Mouse (Mus musculus) myocyte (in vitro differentiated cells): ENCODE data around the gene Ppara. TPM values are rescaled to one million over a fixed set of nuclear protein-coding genes. Genes with fewer than 3 reads are reported as not detected.

ENCODE experiments used
- H3K27me3 ChIP-seq: one replicate; pipeline ENCODE4 v1.6.1; 2011; ENCODE audit not compliant: control insufficient read depth, insufficient read depth, insufficient read length
- H3K36me3 ChIP-seq: one replicate; pipeline ENCODE4 v1.6.1; 2011; ENCODE audit not compliant: control insufficient read depth, insufficient read depth
- H3K4me2 ChIP-seq: one replicate; pipeline ENCODE4 v1.6.1; 2011; ENCODE audit warnings: low read depth, control low read depth
- H3K4me3 ChIP-seq: one replicate; pipeline ENCODE4 v1.5.1; 2011; ENCODE audit warnings: mild to moderate bottlenecking, control low read depth, moderate library complexity
- H3K79me2 ChIP-seq: one replicate; pipeline ENCODE4 v1.6.1; 2011; ENCODE audit not compliant: control insufficient read depth, insufficient read depth
- H3ac ChIP-seq: one replicate; pipeline ENCODE4 v1.6.1; 2011; ENCODE audit not compliant: control insufficient read depth, insufficient read length
- CEBPB ChIP-seq: IDR thresholded peaks from 2 replicates; pipeline ENCODE4 v1.6.1; 2011; ENCODE audit warnings: mild to moderate bottlenecking, moderate library complexity; ENCODE audit not compliant: poor library complexity, insufficient read depth, severe bottlenecking
- E2F4 ChIP-seq: IDR thresholded peaks from one replicate; pipeline ENCODE4 v1.6.1; 2011; ENCODE audit warnings: mild to moderate bottlenecking, control low read depth, moderate library complexity; ENCODE audit not compliant: insufficient read depth
- MAX ChIP-seq: IDR thresholded peaks from one replicate; pipeline ENCODE4 v1.6.1; 2011; ENCODE audit warnings: low read depth, mild to moderate bottlenecking, control low read depth
- MYOD1 ChIP-seq, 3 experiments: IDR thresholded peaks; one replicate each; pipeline ENCODE4 v1.6.1; 2011; ENCODE audit warnings: control low read depth in 2 of 3, low read depth in 2 of 3, mild to moderate bottlenecking in 2 of 3, moderate library complexity in 1 of 3; ENCODE audit not compliant: insufficient read length in 2 of 3, control insufficient read depth in 1 of 3
- MYOG ChIP-seq, 3 experiments: IDR thresholded peaks; one replicate each; pipeline ENCODE4 v1.6.1; 2011; ENCODE audit warnings: control low read depth in 2 of 3, low read depth in 2 of 3, mild to moderate bottlenecking in 2 of 3; ENCODE audit not compliant: insufficient read length in 2 of 3, control insufficient read depth in 1 of 3, insufficient read depth in 1 of 3
- POLR2A ChIP-seq: IDR thresholded peaks from one replicate; pipeline ENCODE4 v1.6.1; 2011; ENCODE audit warnings: low read depth, mild to moderate bottlenecking, control low read depth, moderate library complexity; ENCODE audit not compliant: insufficient read length
- POLR2AphosphoS2 ChIP-seq: IDR thresholded peaks from one replicate; pipeline ENCODE4 v1.6.1; 2011; ENCODE audit warnings: low read depth, control low read depth; ENCODE audit not compliant: insufficient read length
- REST ChIP-seq: IDR thresholded peaks from one replicate; pipeline ENCODE4 v1.6.1; 2011; ENCODE audit warnings: mild to moderate bottlenecking, control low read depth, moderate library complexity; ENCODE audit not compliant: insufficient read depth, insufficient read length
- SRF ChIP-seq: IDR thresholded peaks from one replicate; pipeline ENCODE4 v1.6.1; 2011; ENCODE audit warnings: low read depth; ENCODE audit not compliant: control insufficient read depth, insufficient read length
- TCF12 ChIP-seq: IDR thresholded peaks from one replicate; pipeline ENCODE4 v1.6.1; 2011; ENCODE audit warnings: mild to moderate bottlenecking, control low read depth; ENCODE audit not compliant: poor library complexity, insufficient read depth, severe bottlenecking
- TCF3 ChIP-seq: IDR thresholded peaks from one replicate; pipeline ENCODE4 v1.6.1; 2011; ENCODE audit warnings: low read depth, control low read depth; ENCODE audit not compliant: insufficient read length
- USF1 ChIP-seq: IDR thresholded peaks from one replicate; pipeline ENCODE4 v1.6.1; 2011; ENCODE audit warnings: low read depth, mild to moderate bottlenecking, control low read depth, moderate library complexity
- polyA plus RNA-seq: library from polyadenylated mRNA; unstranded; fragments of >200 nt; fragmentation: generic; extraction: Trizol; gene quantifications from one replicate; pipeline ENCODE4 v1.2.1, GENCODE M21; 2012; ENCODE audit warnings: missing spikeins

The Ppara gene
- polyA plus RNA-seq, 1 experiment = 0.12 TPM

DNA sequence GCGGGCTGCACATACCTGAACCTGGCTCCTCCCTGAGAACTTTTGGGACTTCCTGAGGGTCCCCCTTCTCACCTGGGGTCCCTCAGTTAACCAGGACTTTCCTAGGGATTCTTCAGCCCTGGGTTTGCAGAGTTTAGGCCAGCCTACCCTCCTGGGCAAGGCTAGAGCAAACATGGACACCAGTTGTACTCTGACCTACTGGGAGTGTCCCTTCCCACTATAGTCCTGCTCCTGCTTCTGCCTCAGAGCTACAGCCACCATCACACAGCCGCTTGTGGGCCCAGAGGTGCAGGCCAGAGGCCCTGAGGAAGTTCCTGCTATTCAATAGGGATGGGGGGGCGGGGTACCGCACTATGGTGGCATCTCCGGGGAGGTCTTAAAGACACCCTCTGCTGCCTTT, 94.7 kb downstream of the Ppara start:
- TF ChIP-seq CEBPB = no peak
- TF ChIP-seq MYOG (IDR thresholded peaks at IDR 0.05; ENCODE audit: control insufficient read depth in 1 of 3, insufficient read depth in 1 of 3, insufficient read length in 2 of 3, low read depth in 2 of 3) = no peak
- TF ChIP-seq POLR2A = no peak
- TF ChIP-seq POLR2AphosphoS2 = no peak
- no peak for TF ChIP-seq E2F4
- Histone ChIP-seq H3K36me3 (no peaks in the 10 kb centered on the region), H3K4me3 (no peak overlapping the region), H3ac (no peak overlapping the region), H3K4me2 (no peak overlapping the region), H3K27me3 (peaks cover 66% of the 10 kb centered on the region), H3K79me2 (no peaks in the 10 kb centered on the region)

DNA sequence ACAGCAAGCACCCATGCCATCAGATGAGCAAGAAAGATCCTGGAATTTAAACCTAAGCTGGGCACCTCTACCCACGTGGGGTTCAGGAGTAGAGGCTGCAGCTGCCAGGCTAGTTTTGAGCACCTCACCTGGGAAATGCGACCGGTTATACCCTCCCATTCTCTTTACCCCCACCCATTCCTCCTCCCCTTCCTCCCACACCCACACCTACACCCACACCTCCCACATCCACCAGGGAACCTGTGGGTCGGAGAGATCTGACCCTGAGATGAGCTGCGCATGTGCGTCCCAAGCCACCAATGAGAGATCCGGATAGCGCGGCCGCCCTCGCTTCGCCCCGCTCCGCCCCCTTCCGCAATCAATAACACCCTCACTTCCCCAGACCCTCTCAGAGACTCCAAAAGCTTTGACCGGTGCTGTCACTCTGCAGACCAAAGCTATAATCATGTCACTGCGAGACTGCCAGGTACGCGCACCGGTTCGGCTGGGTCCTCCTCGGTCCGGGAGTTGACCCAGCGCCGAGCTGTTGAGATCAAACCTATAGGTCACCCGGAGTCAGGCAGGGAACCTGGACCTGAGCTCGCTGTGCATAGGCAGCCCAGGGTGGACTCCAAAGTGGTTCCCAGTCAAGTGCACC, 97.3 kb downstream of the Ppara start, which contains the start of gene Ttc38:
Gene Ttc38 (plus strand): TSS at position 353 of the 637 bp plus-strand sequence.
- Histone ChIP-seq H3K4me2 (no peak within 1 kb of the TSS), H3ac (no peak within 1 kb of the TSS), H3K36me3 (no peaks in the 10 kb centered on the region), H3K4me3 (no peak within 1 kb of the TSS), H3K27me3 (peaks cover 73% of the 10 kb centered on the region), H3K79me2 (no peaks in the 10 kb centered on the region)
- no peak for TF ChIP-seq MYOD1 (IDR thresholded peaks at IDR 0.05; ENCODE audit: control insufficient read depth in 1 of 3, insufficient read length in 2 of 3, low read depth in 2 of 3)
- no peak for TF ChIP-seq MYOG (IDR thresholded peaks at IDR 0.05; ENCODE audit: control insufficient read depth in 1 of 3, insufficient read depth in 1 of 3, insufficient read length in 2 of 3, low read depth in 2 of 3)
- no peak for TF ChIP-seq TCF3
- no peak for TF ChIP-seq POLR2AphosphoS2
- no peak for TF ChIP-seq E2F4
- TF ChIP-seq SRF = no peak
- no peak for TF ChIP-seq CEBPB
- TF ChIP-seq USF1 = no peak
- no peak for TF ChIP-seq REST
- no peak for TF ChIP-seq POLR2A
- no peak for TF ChIP-seq MAX
- TF ChIP-seq TCF12 = no peak

DNA sequence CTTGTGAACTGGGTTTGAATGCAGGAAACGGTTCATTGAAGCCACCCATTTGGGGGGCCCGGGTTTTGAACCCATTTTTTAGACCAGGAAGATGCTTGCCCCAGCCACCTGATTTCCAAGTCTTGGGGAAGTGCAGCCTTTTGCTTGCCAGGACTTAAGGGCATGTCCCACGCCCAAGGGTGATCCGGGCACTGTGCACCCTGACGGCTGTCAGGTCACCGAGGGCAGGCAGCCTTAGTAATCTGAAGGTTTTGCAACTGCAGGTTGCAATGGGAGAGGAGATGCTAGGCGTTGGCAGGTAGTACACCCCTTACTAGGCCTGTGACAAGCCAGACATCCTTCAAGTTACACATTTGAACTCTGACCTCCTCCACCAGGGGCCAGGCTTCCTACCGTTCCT, 97.8 kb downstream of the Ppara start:
- Histone ChIP-seq H3K36me3 (no peaks in the 10 kb centered on the region), H3K27me3 (peaks cover 68% of the 10 kb centered on the region), H3K4me3 (no peak overlapping the region), H3K79me2 (no peaks in the 10 kb centered on the region), H3ac (no peak overlapping the region), H3K4me2 (no peak overlapping the region)
- TF ChIP-seq TCF12 (no peak), SRF (no peak), MYOD1 (IDR thresholded peaks at IDR 0.05; ENCODE audit: control insufficient read depth in 1 of 3, insufficient read length in 2 of 3, low read depth in 2 of 3) (no peak), MAX (no peak), POLR2AphosphoS2 (no peak), MYOG (IDR thresholded peaks at IDR 0.05; ENCODE audit: control insufficient read depth in 1 of 3, insufficient read depth in 1 of 3, insufficient read length in 2 of 3, low read depth in 2 of 3) (no peak), POLR2A (no peak), TCF3 (no peak), CEBPB (no peak), REST (no peak), USF1 (no peak), E2F4 (no peak)

DNA sequence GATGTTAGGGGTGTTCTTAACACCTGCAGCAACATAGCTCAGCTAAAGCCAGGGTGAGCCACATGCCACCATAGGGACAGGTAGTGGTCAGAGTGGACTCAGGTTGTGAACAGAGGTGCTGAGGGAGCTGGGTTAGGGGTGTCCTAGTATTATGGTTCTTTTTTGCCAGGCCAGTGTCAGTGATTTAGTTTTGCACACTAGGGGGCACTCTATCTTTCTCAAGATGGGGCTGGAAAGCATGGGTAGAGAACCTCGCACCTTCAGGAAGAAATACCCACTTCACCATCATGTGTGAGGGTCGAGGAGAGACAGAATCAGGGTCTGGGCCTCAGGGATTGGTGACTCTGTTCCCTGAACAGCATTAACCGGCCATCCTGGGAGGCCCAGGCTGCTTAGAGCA, 100.6 kb downstream of the Ppara start:
- H3K27me3 ChIP-seq = peaks cover 49% of the 10 kb centered on the region
- H3K4me3 ChIP-seq = no peak overlapping the region
- TF ChIP-seq POLR2AphosphoS2 = no peak
- TF ChIP-seq USF1 = no peak
- no peak for TF ChIP-seq CEBPB
- no peak for TF ChIP-seq TCF12
- TF ChIP-seq REST = no peak
- TF ChIP-seq POLR2A = no peak
- TF ChIP-seq MYOG (IDR thresholded peaks at IDR 0.05; ENCODE audit: control insufficient read depth in 1 of 3, insufficient read depth in 1 of 3, insufficient read length in 2 of 3, low read depth in 2 of 3) = no peak
- no peak for TF ChIP-seq MYOD1 (IDR thresholded peaks at IDR 0.05; ENCODE audit: control insufficient read depth in 1 of 3, insufficient read length in 2 of 3, low read depth in 2 of 3)
- H3K79me2 ChIP-seq = no peaks in the 10 kb centered on the region
- no peaks in the 10 kb centered on the region for H3K36me3 ChIP-seq
- H3ac ChIP-seq = no peak overlapping the region
- H3K4me2 ChIP-seq = no peak overlapping the region

DNA sequence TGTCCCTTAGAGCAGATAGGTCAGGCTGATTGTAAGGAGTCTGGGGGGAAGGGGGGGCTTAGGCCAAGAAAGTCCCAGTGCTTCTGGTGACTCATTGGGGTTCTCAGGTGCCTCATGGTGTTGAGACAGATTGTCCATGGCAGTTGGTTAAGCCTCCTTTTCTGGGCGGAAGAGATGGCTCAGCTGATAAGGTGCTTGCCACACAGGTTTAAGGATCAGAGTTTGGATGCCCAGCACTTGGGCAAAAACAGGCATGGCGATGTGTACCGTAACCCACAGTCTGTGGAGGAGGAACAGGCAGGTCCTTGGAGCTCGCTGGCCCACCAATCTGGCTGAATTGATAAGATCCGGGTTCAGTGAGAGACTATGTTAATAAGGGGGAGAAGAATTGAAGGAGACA, 102.1 kb downstream of the Ppara start:
- Histone ChIP-seq H3ac (no peak overlapping the region), H3K4me2 (no peak overlapping the region), H3K4me3 (no peak overlapping the region), H3K79me2 (no peaks in the 10 kb centered on the region), H3K27me3 (peaks cover 39% of the 10 kb centered on the region), H3K36me3 (no peaks in the 10 kb centered on the region)
- no peak for TF ChIP-seq CEBPB
- TF ChIP-seq USF1 = no peak
- TF ChIP-seq MYOG (IDR thresholded peaks at IDR 0.05; ENCODE audit: control insufficient read depth in 1 of 3, insufficient read depth in 1 of 3, insufficient read length in 2 of 3, low read depth in 2 of 3) = no peak
- no peak for TF ChIP-seq TCF12
- TF ChIP-seq MAX = no peak
- TF ChIP-seq E2F4 = no peak
- no peak for TF ChIP-seq POLR2A
- no peak for TF ChIP-seq REST
- no peak for TF ChIP-seq MYOD1 (IDR thresholded peaks at IDR 0.05; ENCODE audit: control insufficient read depth in 1 of 3, insufficient read length in 2 of 3, low read depth in 2 of 3)
